Mouse (Mus musculus) small intestine, adult 2 months (tissue): ENCODE measurements at regions not wholly inside any gene's neighbourhood (a gene's known extent, or its start where the extent isn't known, plus 50 kb on each side); places are given as distances from the start of the nearest gene placed in this dataset.

ENCODE experiments used
- H3K27ac ChIP-seq: fragments of 200-500 bp; 2 replicates; pipeline ENCODE4 v1.5.1; 2012; ENCODE audit warnings: low read depth, low read length, control low read depth, inconsistent platforms; ENCODE audit not compliant: insufficient read depth
- H3K27me3 ChIP-seq: fragments of 200-500 bp; 2 replicates; pipeline ENCODE4 v1.6.1; 2012; ENCODE audit warnings: mild to moderate bottlenecking, moderate library complexity, low read length, inconsistent platforms; ENCODE audit not compliant: control insufficient read depth, insufficient read depth
- H3K36me3 ChIP-seq: fragments of 200-500 bp; 2 replicates; pipeline ENCODE4 v1.6.1; 2012; ENCODE audit warnings: mild to moderate bottlenecking, low read length, control low read depth, inconsistent platforms; ENCODE audit not compliant: control insufficient read depth, insufficient read depth
- H3K4me1 ChIP-seq: fragments of 200-500 bp; 2 replicates; pipeline ENCODE4 v1.6.1; 2012; ENCODE audit warnings: low read length, inconsistent platforms, mixed read lengths; ENCODE audit not compliant: control insufficient read depth, insufficient read depth, insufficient read length
- H3K4me3 ChIP-seq: fragments of 200-500 bp; 2 replicates; pipeline ENCODE4 v1.5.1; 2012; ENCODE audit warnings: low read depth, mild to moderate bottlenecking, control low read depth, inconsistent platforms, low read length, moderate library complexity
- CTCF ChIP-seq: fragments of 200-500 bp; IDR thresholded peaks from 2 replicates; pipeline ENCODE4 v1.5.1; 2012; ENCODE audit warnings: low read depth, mild to moderate bottlenecking, control low read depth, inconsistent platforms, low read length, moderate library complexity, mixed read lengths; ENCODE audit not compliant: insufficient replicate concordance, insufficient read length; ENCODE audit errors: extremely low read depth
- POLR2A ChIP-seq: fragments of 200-500 bp; IDR thresholded peaks from 2 replicates; pipeline ENCODE4 v1.6.1; 2012; ENCODE audit warnings: low read depth, mild to moderate bottlenecking, control low read depth, inconsistent platforms, low read length, moderate library complexity
- WGBS: fragments of 180-500 bp; shearing (Covaris S2); methylation state at CpG from one replicate; pipeline ENCODE4 v1.1.7; 2018; 5-methylcytosine and 5-hydroxymethylcytosine counted together

GRCm38 (mm10) chr4:71356310-71356709 lies 401.5 kb downstream of the Gm11232 start:
- WGBS = 32% methylated on average over 1 of the region's 1 CpGs
- peaks cover 5% of the 10 kb centered on the region; the same call in 1 of the 2 replicates for H3K4me1 ChIP-seq
- no peaks in the 10 kb centered on the region for H3K36me3 ChIP-seq
- H3K4me3 ChIP-seq = no peak overlapping the region
- H3K27ac ChIP-seq = no peak overlapping the region
- no peak for TF ChIP-seq POLR2A
- no peak for TF ChIP-seq CTCF
- no peaks in the 10 kb centered on the region for H3K27me3 ChIP-seq

GRCm38 (mm10) chr4:71351880-71352279 lies 405.9 kb downstream of the Gm11232 start:
- no peak overlapping the region for H3K27ac ChIP-seq
- TF ChIP-seq CTCF (no peak), POLR2A (no peak)

DNA sequence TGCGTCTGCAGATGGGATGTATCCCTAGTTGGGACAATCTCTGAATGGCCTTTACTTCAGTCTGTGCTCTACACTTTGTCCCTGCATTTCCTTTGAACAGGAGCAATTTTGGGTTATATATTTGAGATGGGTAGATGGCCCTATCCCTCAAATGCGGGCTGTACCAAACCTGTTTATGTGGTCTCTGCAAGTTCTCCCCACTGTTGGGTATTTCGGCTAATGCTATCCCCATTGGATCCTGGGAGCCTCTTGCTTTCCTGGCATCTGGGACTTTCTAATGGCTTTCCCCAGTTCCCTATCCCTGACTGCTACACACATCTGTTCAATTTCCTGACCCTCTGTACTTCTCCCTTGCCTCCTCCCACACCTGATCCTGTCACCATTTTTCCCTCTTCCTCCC lies 414.7 kb downstream of the Gm11232 start:
- Histone ChIP-seq H3K36me3 (no peaks in the 10 kb centered on the region), H3K27ac (no peak overlapping the region), H3K4me1 (peaks cover 4% of the 10 kb centered on the region; the same call in 1 of the 2 replicates), H3K4me3 (no peak overlapping the region), H3K27me3 (no peaks in the 10 kb centered on the region)
- TF ChIP-seq POLR2A = no peak
- no peak for TF ChIP-seq CTCF
- 93% methylated on average over 3 of the region's 3 CpGs for WGBS

More at GRCm38 (mm10) chr4:71351880-71352279, 405.9 kb downstream of the Gm11232 start:
- H3K4me3 ChIP-seq = no peak overlapping the region
- no peaks in the 10 kb centered on the region for H3K27me3 ChIP-seq
- peaks cover 3% of the 10 kb centered on the region; the same call in 1 of the 2 replicates for H3K4me1 ChIP-seq
- H3K36me3 ChIP-seq = no peaks in the 10 kb centered on the region
- WGBS = 15% methylated on average over 2 of the region's 2 CpGs

- 17% methylated on average over 1 of the region's 1 CpGs for WGBS
- no peak for TF ChIP-seq POLR2A
- TF ChIP-seq CTCF = no peak
- Histone ChIP-seq H3K27me3 (no peaks in the 10 kb centered on the region), H3K4me3 (no peak overlapping the region), H3K36me3 (no peaks in the 10 kb centered on the region), H3K4me1 (peaks cover 4% of the 10 kb centered on the region; the same call in 1 of the 2 replicates), H3K27ac (peak overlapping the region; percentile 65; the same call in 1 of the 2 replicates)
Observed at GRCm38 (mm10) chr4:71338582-71338981, 419.2 kb downstream of the Gm11232 start.

DNA sequence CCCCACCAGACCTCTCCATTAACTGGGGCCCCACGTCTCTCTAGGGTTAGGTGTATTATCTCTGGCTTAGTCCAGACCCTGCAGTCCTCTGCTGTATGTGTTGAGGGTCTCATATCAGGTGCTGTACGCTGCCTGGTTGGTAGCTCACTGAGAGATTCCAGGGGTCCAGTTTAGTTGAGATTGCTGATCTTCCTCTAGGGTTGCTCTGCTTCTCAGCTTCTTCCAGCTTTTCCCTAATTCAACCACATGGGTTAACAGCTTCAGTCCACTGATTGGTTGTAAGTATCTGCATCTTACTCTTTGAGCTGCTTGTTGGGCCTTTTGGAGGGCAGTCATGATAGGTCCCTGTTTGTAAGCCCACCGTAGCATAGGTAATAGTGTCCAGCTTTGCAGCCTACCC lies 425.1 kb downstream of the Gm11232 start:
- Histone ChIP-seq H3K36me3 (no peaks in the 10 kb centered on the region), H3K27me3 (no peaks in the 10 kb centered on the region), H3K27ac (no peak overlapping the region), H3K4me3 (no peak overlapping the region), H3K4me1 (no peaks in the 10 kb centered on the region)
- no peak for TF ChIP-seq CTCF
- TF ChIP-seq POLR2A = no peak
- 76% methylated on average over 3 of the region's 3 CpGs for WGBS

DNA sequence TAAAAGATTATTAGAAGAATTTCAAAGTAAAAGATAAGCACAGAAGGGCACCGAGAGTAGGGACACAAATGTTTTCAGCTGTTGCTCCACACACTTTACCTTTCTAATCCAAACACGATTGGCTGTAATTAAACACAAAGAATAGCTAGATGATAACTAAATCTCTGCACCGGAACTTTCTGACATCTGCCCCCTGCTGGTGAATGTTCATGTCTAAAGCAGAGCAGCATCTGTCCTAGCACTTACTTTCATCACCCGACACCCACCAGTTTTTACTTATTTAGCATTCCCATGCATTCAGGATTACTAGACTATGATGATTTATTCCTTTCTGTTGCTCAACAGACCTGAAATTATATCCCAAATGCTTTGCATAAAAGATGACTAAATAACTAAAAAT lies 425.7 kb downstream of the Gm11232 start:
- Histone ChIP-seq H3K36me3 (no peaks in the 10 kb centered on the region), H3K27ac (no peak overlapping the region), H3K4me1 (no peaks in the 10 kb centered on the region), H3K27me3 (no peaks in the 10 kb centered on the region), H3K4me3 (no peak overlapping the region)
- 58% methylated on average over 4 of the region's 4 CpGs for WGBS
- TF ChIP-seq CTCF (no peak), POLR2A (no peak)

DNA sequence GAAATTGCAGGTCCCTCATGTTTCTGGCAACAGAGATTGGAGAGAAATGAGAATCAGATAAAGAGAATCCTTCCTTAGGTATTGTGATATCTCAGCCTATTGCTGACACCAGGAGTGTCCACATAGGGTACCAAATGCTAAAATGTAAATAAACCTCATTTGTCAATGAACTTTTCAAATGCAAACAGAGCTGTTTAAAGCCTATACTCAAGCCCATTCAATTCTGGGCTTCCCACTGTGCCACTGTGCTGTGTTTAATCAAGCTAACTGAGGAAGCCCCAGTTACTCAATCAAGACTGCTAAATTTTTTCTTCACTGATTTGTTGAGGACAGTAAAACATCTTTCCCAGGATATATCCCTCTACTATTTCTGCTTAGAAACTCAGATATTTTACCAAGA lies 441.2 kb downstream of the Gm11232 start:
- H3K27ac ChIP-seq = no peak overlapping the region
- no peaks in the 10 kb centered on the region for H3K4me1 ChIP-seq
- H3K36me3 ChIP-seq = no peaks in the 10 kb centered on the region
- H3K27me3 ChIP-seq = no peaks in the 10 kb centered on the region
- TF ChIP-seq CTCF (no peak), POLR2A (no peak)
- H3K4me3 ChIP-seq = no peak overlapping the region
